Mouse (Mus musculus) intestine, embryonic 14.5 days (tissue): ENCODE measurements around the gene Ankrd33b. TPM values are rescaled to one million over a fixed set of nuclear protein-coding genes. Genes with fewer than 3 reads are reported as not detected.

Experiments used
- ATAC-seq: fragments of 200-750 bp; cut with Nextera tagmentation; replicated peaks from 2 replicates; pipeline ENCODE4 v1.8.0; 2017; ENCODE audit warnings: low read depth, moderate number of reproducible peaks, moderate TSS enrichment, moderate library complexity; ENCODE audit not compliant: low FRiP score, low TSS enrichment
- DNase-seq: peaks from one replicate; pipeline ENCODE4 v3.0.0-alpha.2; 2018; ENCODE audit warnings: low spot score
- H3K27ac ChIP-seq: fragments of 300-500 bp; sonication (generic); 2 replicates; pipeline ENCODE4 v1.5.1; 2014; ENCODE audit warnings: low read depth, mild to moderate bottlenecking, control low read depth
- H3K27me3 ChIP-seq: fragments of 300-500 bp; sonication (generic); replicated peaks from 2 replicates; pipeline ENCODE4 v1.6.1; 2014; ENCODE audit warnings: low read length, control low read depth; ENCODE audit not compliant: control insufficient read depth, insufficient read depth
- H3K36me3 ChIP-seq: fragments of 300-500 bp; sonication (generic); 2 replicates; pipeline ENCODE4 v1.6.1; 2014; ENCODE audit warnings: low read length, control low read depth; ENCODE audit not compliant: control insufficient read depth, insufficient read depth
- H3K4me1 ChIP-seq: fragments of 300-500 bp; sonication (generic); replicated peaks from 2 replicates; pipeline ENCODE4 v1.6.1; 2014; ENCODE audit warnings: low read length, control low read depth, mixed read lengths; ENCODE audit not compliant: control insufficient read depth, insufficient read depth
- H3K4me2 ChIP-seq: fragments of 300-500 bp; sonication (generic); 2 replicates; pipeline ENCODE4 v1.6.1; 2014; ENCODE audit warnings: low read length
- H3K4me3 ChIP-seq: fragments of 300-500 bp; sonication (generic); 2 replicates; pipeline ENCODE4 v1.5.1; 2014; ENCODE audit warnings: low read depth, low read length, control low read depth, mixed read lengths
- H3K9ac ChIP-seq: fragments of 300-500 bp; sonication (generic); 2 replicates; pipeline ENCODE4 v1.6.1; 2014; ENCODE audit warnings: mild to moderate bottlenecking, low read length
- H3K9me3 ChIP-seq: fragments of 300-500 bp; sonication (generic); 2 replicates; pipeline ENCODE4 v1.6.1; 2016; ENCODE audit warnings: low read length, control low read depth; ENCODE audit not compliant: control insufficient read depth
- WGBS: fragments of 180-500 bp; shearing (Covaris S2); extraction: QIAGEN DNeasy Blood & Tissue Kit; methylation state at CpG from one replicate; pipeline ENCODE4 v1.1.7; 2014; 5-methylcytosine and 5-hydroxymethylcytosine counted together
- polyA plus RNA-seq: library from polyadenylated mRNA; unstranded; fragments of >200 nt; fragmentation: Nextera tagmentation; extraction: Ambion mirVana; gene quantifications from 2 replicates; pipeline ENCODE4 v1.2.1, GENCODE M21; 2014

Gene Ankrd33b
- polyA plus RNA-seq, 1 experiment from 2014 or later = 0.41 TPM

GRCm38 (mm10) chr15:31255762-31256161 is 111.8 kb downstream of the Ankrd33b start:
- Histone ChIP-seq H3K9ac (no peak overlapping the region), H3K27me3 (no peaks in the 10 kb centered on the region), H3K9me3 (no peaks in the 10 kb centered on the region), H3K36me3 (no peaks in the 10 kb centered on the region), H3K27ac (no peak overlapping the region), H3K4me1 (no peaks in the 10 kb centered on the region; the same call in 1 of the 2 replicates), H3K4me3 (no peak overlapping the region), H3K4me2 (no peak overlapping the region)
- no peak for DNase-seq
- WGBS = 77% methylated on average over 6 of the region's 6 CpGs
- no peak for ATAC-seq

- ATAC-seq = no peak
- Histone ChIP-seq H3K9ac (no peak overlapping the region), H3K4me2 (no peak overlapping the region), H3K4me1 (no peaks in the 10 kb centered on the region; the same call in 1 of the 2 replicates), H3K36me3 (no peaks in the 10 kb centered on the region), H3K9me3 (no peaks in the 10 kb centered on the region), H3K27me3 (no peaks in the 10 kb centered on the region), H3K4me3 (no peak overlapping the region), H3K27ac (no peak overlapping the region)
- no peak for DNase-seq
- 85% methylated on average over 9 of the region's 9 CpGs for WGBS
Measured at GRCm38 (mm10) chr15:31254939-31255535, 112.5 kb downstream of the Ankrd33b start.

- no peak overlapping the region for H3K4me2 ChIP-seq
- no peak for ATAC-seq
- H3K4me1 ChIP-seq = no peaks in the 10 kb centered on the region; the same call in 1 of the 2 replicates
- H3K9me3 ChIP-seq = no peaks in the 10 kb centered on the region
- no peak overlapping the region for H3K27ac ChIP-seq
- no peaks in the 10 kb centered on the region for H3K27me3 ChIP-seq
- DNase-seq = no peak
- no peak overlapping the region for H3K9ac ChIP-seq
- 92% methylated on average over 4 of the region's 4 CpGs for WGBS
- H3K36me3 ChIP-seq = no peaks in the 10 kb centered on the region
- no peak overlapping the region for H3K4me3 ChIP-seq
Measured at GRCm38 (mm10) chr15:31253963-31254362, 113.6 kb downstream of the Ankrd33b start.

- no peaks in the 10 kb centered on the region for H3K9me3 ChIP-seq
- ATAC-seq (no peak), DNase-seq (no peak)
- H3K27me3 ChIP-seq = no peaks in the 10 kb centered on the region
- no peak overlapping the region for H3K9ac ChIP-seq
- WGBS = 64% methylated on average over 8 of the region's 8 CpGs
- no peak overlapping the region for H3K4me2 ChIP-seq
- no peak overlapping the region for H3K27ac ChIP-seq
- H3K4me1 ChIP-seq = no peaks in the 10 kb centered on the region; the same call in 1 of the 2 replicates
- no peaks in the 10 kb centered on the region for H3K36me3 ChIP-seq
- H3K4me3 ChIP-seq = no peak overlapping the region
Measured at GRCm38 (mm10) chr15:31253380-31253779, 114.1 kb downstream of the Ankrd33b start.

GRCm38 (mm10) chr15:31252590-31253311 is 114.8 kb downstream of the Ankrd33b start:
- no peak for ATAC-seq
- 87% methylated on average over 16 of the region's 16 CpGs for WGBS

GRCm38 (mm10) chr15:31251189-31251588 is 116.3 kb downstream of the Ankrd33b start:
- WGBS = 87% methylated on average over 6 of the region's 6 CpGs
- Histone ChIP-seq H3K36me3 (no peaks in the 10 kb centered on the region), H3K4me1 (peaks cover 7% of the 10 kb centered on the region; the same call in 1 of the 2 replicates), H3K9ac (no peak overlapping the region), H3K27ac (no peak overlapping the region), H3K4me3 (no peak overlapping the region), H3K9me3 (no peaks in the 10 kb centered on the region), H3K27me3 (no peaks in the 10 kb centered on the region), H3K4me2 (no peak overlapping the region)
- DNase-seq = no peak
- no peak for ATAC-seq

More at GRCm38 (mm10) chr15:31252590-31253311, 114.8 kb downstream of the Ankrd33b start:
- H3K4me3 ChIP-seq = no peak overlapping the region
- H3K4me2 ChIP-seq = no peak overlapping the region
- DNase-seq = no peak
- H3K9ac ChIP-seq = no peak overlapping the region
- no peaks in the 10 kb centered on the region for H3K9me3 ChIP-seq
- H3K27me3 ChIP-seq = no peaks in the 10 kb centered on the region
- H3K27ac ChIP-seq = no peak overlapping the region
- H3K36me3 ChIP-seq = no peaks in the 10 kb centered on the region
- H3K4me1 ChIP-seq = no peaks in the 10 kb centered on the region

GRCm38 (mm10) chr15:31250676-31251075 is 116.8 kb downstream of the Ankrd33b start:
- no peaks in the 10 kb centered on the region for H3K9me3 ChIP-seq
- WGBS = 74% methylated on average over 3 of the region's 3 CpGs
- H3K4me2 ChIP-seq = no peak overlapping the region
- no peak overlapping the region for H3K4me3 ChIP-seq
- no peak overlapping the region for H3K9ac ChIP-seq
- H3K27ac ChIP-seq = no peak overlapping the region
- no peaks in the 10 kb centered on the region for H3K27me3 ChIP-seq
- H3K4me1 ChIP-seq = peaks cover 7% of the 10 kb centered on the region; the same call in 1 of the 2 replicates
- no peak for ATAC-seq
- no peak for DNase-seq
- no peaks in the 10 kb centered on the region for H3K36me3 ChIP-seq

- H3K4me3 ChIP-seq = no peak overlapping the region
- no peak for ATAC-seq
- 54% methylated on average over 2 of the region's 2 CpGs for WGBS
Measured at GRCm38 (mm10) chr15:31250027-31250426, 117.5 kb downstream of the Ankrd33b start.

More at GRCm38 (mm10) chr15:31250027-31250426, 117.5 kb downstream of the Ankrd33b start:
- H3K4me2 ChIP-seq = no peak overlapping the region
- DNase-seq = no peak
- H3K9me3 ChIP-seq = no peaks in the 10 kb centered on the region
- no peak overlapping the region for H3K27ac ChIP-seq
- no peak overlapping the region for H3K9ac ChIP-seq
- peaks cover 7% of the 10 kb centered on the region; the same call in 1 of the 2 replicates for H3K4me1 ChIP-seq
- no peaks in the 10 kb centered on the region for H3K27me3 ChIP-seq
- no peaks in the 10 kb centered on the region for H3K36me3 ChIP-seq
